Mouse (Mus musculus) heart, embryonic 12.5 days (tissue): ENCODE measurements around the gene Slc16a10. TPM values are rescaled to one million over a fixed set of nuclear protein-coding genes. Genes with fewer than 3 reads are reported as not detected.

Experiments used
- ATAC-seq: fragments of 200-750 bp; cut with Nextera tagmentation; 2 replicates; pipeline ENCODE4 v1.8.0; 2017; ENCODE audit warnings: moderate TSS enrichment, moderate library complexity; ENCODE audit not compliant: insufficient number of reproducible peaks, low FRiP score
- H3K27ac ChIP-seq: fragments of 300-500 bp; sonication (generic); 2 replicates; pipeline ENCODE4 v1.5.1; 2016; ENCODE audit warnings: mild to moderate bottlenecking, moderate library complexity; ENCODE audit not compliant: poor library complexity, severe bottlenecking
- H3K27me3 ChIP-seq: fragments of 300-500 bp; sonication (generic); replicated peaks from 2 replicates; pipeline ENCODE4 v1.6.1; 2016; ENCODE audit warnings: mild to moderate bottlenecking, moderate library complexity
- H3K36me3 ChIP-seq: fragments of 300-500 bp; sonication (generic); 2 replicates; pipeline ENCODE4 v1.6.1; 2016; ENCODE audit warnings: mild to moderate bottlenecking, moderate library complexity
- H3K4me1 ChIP-seq: fragments of 300-500 bp; sonication (generic); replicated peaks from 2 replicates; pipeline ENCODE4 v1.6.1; 2016; ENCODE audit warnings: mild to moderate bottlenecking
- H3K4me2 ChIP-seq: fragments of 300-500 bp; sonication (generic); 2 replicates; pipeline ENCODE4 v1.6.1; 2016; ENCODE audit warnings: mild to moderate bottlenecking, moderate library complexity
- H3K4me3 ChIP-seq: fragments of 300-500 bp; sonication (generic); 2 replicates; pipeline ENCODE4 v1.5.1; 2016; ENCODE audit warnings: mild to moderate bottlenecking
- H3K9ac ChIP-seq: fragments of 300-500 bp; sonication (generic); 2 replicates; pipeline ENCODE4 v1.6.1; 2016; ENCODE audit warnings: mild to moderate bottlenecking, moderate library complexity
- H3K9me3 ChIP-seq: fragments of 300-500 bp; sonication (generic); replicated peaks from 2 replicates; pipeline ENCODE4 v1.6.1; 2016; ENCODE audit warnings: mild to moderate bottlenecking, moderate library complexity
- WGBS: fragments of 180-500 bp; shearing (Covaris S2); methylation state at CpG from one replicate; pipeline ENCODE4 v1.1.7; 2016; 5-methylcytosine and 5-hydroxymethylcytosine counted together
- polyA plus RNA-seq: library from polyadenylated mRNA; unstranded; fragments of >200 nt; fragmentation: Nextera tagmentation; extraction: Ambion mirVana; gene quantifications from 2 replicates; pipeline ENCODE4 v1.2.1, GENCODE M21; 2016

Gene Slc16a10
- polyA plus RNA-seq, 1 experiment from 2014 or later: 22.5 TPM

DNA sequence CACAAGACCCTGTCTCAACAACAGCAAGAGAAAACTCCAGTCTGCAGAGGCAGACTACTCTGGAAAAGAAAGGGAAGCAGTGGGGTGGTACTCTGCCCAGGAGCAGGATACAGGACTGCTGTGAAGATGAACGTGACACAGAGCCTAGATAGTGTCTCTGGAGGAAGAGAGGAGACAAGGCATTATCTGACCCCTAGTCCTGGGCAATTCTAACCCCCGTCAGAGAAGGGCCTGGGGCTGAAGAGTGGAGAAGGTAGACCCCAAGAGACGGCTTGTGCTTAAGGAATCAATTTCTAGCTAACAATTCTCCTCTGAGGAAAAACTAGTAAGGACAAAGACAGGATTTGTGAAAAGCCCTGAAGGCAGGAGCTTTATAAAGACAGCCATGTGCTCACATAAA is 76.7 kb downstream of the Slc16a10 start:
- whole genome bisulfite sequencing: 41% methylated on average over 3 of the region's 3 CpGs
- no peak overlapping the region for H3K27ac ChIP-seq
- H3K9ac ChIP-seq: no peak overlapping the region

GRCm38 (mm10) chr10:40063291-40063890 is 78.7 kb downstream of the Slc16a10 start:
- no peak overlapping the region for H3K9ac ChIP-seq
- WGBS: 34% methylated on average over 5 of the region's 5 CpGs
- H3K4me1 ChIP-seq: peaks cover 4% of the 10 kb centered on the region
- no peaks in the 10 kb centered on the region for H3K27me3 ChIP-seq
- ATAC-seq: no peak
- H3K27ac ChIP-seq: no peak overlapping the region
- no peak overlapping the region for H3K4me3 ChIP-seq
- no peaks in the 10 kb centered on the region for H3K9me3 ChIP-seq
- no peaks in the 10 kb centered on the region for H3K36me3 ChIP-seq
- no peak overlapping the region for H3K4me2 ChIP-seq

More for the DNA sequence above, 76.7 kb downstream of the Slc16a10 start:
- Histone ChIP-seq H3K36me3 (no peaks in the 10 kb centered on the region), H3K4me1 (peaks cover 20% of the 10 kb centered on the region), H3K4me3 (no peak overlapping the region), H3K9me3 (no peaks in the 10 kb centered on the region), H3K27me3 (no peaks in the 10 kb centered on the region), H3K4me2 (no peak overlapping the region)
- no peak for ATAC-seq

DNA sequence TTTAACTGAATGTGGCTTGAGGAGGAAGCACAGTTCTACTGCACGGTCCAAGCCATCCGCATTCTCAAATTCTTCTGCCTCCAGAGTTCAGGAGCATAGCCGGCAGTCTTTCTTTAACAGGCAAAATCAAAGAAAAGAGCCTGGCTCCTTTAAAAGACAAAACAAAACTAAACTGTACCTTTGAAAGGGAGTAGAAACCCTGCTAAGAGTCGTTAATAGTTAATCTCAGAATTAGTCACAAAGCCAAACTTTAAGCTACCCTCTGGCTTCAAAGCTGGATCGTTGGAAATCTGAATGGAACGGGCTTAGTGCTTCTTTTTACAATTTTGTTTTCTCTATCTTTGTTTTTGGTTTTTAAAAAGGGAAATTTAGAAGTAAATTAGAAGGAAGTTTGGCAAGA is 79.2 kb downstream of the Slc16a10 start:
- Histone ChIP-seq H3K27me3 (no peaks in the 10 kb centered on the region), H3K36me3 (no peaks in the 10 kb centered on the region), H3K9me3 (no peaks in the 10 kb centered on the region), H3K27ac (no peak overlapping the region), H3K4me3 (no peak overlapping the region), H3K9ac (no peak overlapping the region), H3K4me1 (no peaks in the 10 kb centered on the region; the same call in 1 of the 2 replicates), H3K4me2 (no peak overlapping the region)
- no peak for ATAC-seq
- whole genome bisulfite sequencing: 72% methylated on average over 6 of the region's 6 CpGs

DNA sequence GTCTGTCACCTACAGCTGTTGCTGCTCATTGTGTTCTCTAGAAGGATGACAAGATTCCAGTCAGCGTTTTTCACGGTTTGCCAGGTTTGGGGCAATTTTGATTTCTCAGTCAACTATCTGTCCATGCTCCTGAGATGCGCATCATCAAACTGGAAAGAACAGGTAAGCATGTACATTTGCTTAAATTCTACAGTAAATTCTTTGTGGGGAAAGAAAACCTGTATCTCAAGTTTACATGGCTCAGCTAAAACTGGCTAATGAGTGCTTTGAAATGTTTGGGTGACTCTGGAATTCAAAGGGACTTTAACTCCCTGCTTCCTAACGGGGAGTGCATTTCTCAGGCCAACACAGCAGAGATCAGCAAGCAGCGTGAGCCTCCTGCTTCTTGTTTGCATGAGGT is 80.1 kb downstream of the Slc16a10 start:
- Histone ChIP-seq H3K36me3 (no peaks in the 10 kb centered on the region), H3K4me2 (no peak overlapping the region), H3K9me3 (no peaks in the 10 kb centered on the region), H3K27ac (no peak overlapping the region), H3K4me1 (no peaks in the 10 kb centered on the region), H3K9ac (no peak overlapping the region), H3K27me3 (no peaks in the 10 kb centered on the region), H3K4me3 (no peak overlapping the region)
- ATAC-seq: no peak
- 83% methylated on average over 5 of the region's 5 CpGs for WGBS

DNA sequence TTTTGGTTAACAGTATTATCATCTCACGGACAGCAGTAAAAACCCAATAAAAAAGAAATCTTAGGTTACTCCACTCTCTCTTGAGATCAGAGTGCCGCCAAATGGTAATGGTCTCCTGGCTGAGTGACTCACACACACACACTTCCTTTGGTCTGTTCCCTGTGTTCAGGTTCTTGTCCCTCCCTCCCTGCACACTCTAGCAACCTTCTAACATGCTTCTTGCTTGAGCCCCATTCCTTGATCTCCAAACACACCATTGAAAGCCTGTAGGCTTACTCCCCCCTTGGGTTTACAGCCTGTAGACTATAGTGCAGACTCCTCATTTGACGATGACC is 83.3 kb downstream of the Slc16a10 start:
- no peak overlapping the region for H3K4me2 ChIP-seq
- no peaks in the 10 kb centered on the region for H3K9me3 ChIP-seq
- H3K36me3 ChIP-seq: peaks cover 4% of the 10 kb centered on the region; the same call in 1 of the 2 replicates
- no peak for ATAC-seq
- no peaks in the 10 kb centered on the region for H3K27me3 ChIP-seq
- no peaks in the 10 kb centered on the region for H3K4me1 ChIP-seq
- 75% methylated on average over 3 of the region's 3 CpGs for WGBS
- H3K4me3 ChIP-seq: no peak overlapping the region
- no peak overlapping the region for H3K9ac ChIP-seq
- H3K27ac ChIP-seq: no peak overlapping the region

DNA sequence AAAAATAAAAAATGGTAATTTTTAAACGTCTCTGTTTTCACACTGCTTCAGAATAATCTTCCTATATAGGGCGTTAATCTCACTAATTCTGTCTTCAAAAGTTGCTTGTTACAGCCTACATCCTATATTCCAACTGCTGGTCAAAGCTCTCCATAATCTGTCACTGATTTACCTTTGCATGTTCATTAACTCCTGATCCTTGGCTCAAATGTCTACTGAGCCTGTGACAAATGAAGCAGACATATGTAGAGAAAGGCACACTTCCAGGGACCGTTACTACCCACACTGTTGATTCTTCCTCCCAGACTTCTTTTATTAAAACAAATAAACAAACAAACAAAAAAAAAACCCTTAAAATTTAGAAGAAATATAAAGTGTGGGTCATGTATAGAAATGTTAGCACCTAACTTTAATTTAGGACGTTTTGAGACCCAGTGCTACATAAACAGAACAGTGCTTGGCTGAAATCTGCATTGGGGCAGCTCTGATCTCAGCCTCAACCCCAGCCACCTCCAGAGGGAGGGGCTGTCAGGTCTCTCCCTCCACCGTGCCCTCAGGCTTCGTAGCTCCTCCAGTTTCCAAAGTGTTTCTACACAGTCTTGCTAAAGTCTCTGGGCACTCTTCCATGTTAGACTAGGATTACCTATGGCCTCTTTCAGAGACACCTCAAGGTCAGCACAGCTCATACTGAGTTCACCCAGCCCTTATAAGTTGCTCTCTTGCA is 83.8 kb downstream of the Slc16a10 start:
- Histone ChIP-seq H3K27me3 (no peaks in the 10 kb centered on the region), H3K4me2 (no peak overlapping the region), H3K9ac (no peak overlapping the region), H3K4me3 (no peak overlapping the region), H3K27ac (no peak overlapping the region), H3K9me3 (no peaks in the 10 kb centered on the region), H3K4me1 (no peaks in the 10 kb centered on the region), H3K36me3 (peaks cover 4% of the 10 kb centered on the region; the same call in 1 of the 2 replicates)
- 56% methylated on average over 6 of the region's 6 CpGs for WGBS
- ATAC-seq: no peak

DNA sequence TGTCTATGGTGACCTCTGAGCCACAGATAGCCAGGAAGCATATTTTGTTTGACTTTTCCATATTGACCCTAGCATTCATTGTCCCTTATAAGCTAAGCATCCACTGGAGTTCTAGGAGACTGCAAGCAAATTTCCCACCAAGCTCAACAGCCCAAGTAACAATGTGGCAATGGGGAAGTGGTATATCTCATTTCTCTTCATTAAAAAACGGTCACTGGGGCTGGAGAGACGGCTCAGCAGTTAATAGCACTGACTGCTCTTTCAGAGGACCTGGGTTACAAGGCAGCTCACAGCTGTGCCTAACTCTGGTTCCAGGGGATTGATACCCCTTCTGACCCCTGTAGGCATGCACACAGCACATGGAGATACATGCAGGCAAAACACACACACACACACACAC is 84.4 kb downstream of the Slc16a10 start:
- 68% methylated on average over 2 of the region's 2 CpGs for WGBS
- no peak for ATAC-seq

DNA sequence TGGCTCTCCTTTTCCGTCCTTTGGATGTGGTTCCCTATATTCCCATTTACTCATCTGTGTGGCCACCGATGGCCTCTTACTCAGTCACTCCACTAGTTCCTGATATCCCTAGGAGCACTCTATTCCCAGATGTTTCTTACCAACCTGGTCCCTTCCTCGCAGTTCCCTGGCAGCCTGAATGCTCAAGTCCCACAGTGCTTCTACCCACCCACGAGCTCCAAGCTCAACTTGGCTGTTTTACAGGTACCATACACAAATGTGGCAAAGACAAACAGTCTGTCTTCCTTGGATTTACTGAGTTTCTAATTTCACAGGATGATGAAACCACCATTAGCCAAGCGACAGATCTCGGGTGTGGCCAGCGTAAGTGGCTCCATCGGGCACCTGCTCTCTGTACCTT is 87.6 kb downstream of the Slc16a10 start:
- Histone ChIP-seq H3K9me3 (no peaks in the 10 kb centered on the region), H3K27ac (no peak overlapping the region), H3K4me3 (no peak overlapping the region), H3K4me2 (no peak overlapping the region), H3K4me1 (no peaks in the 10 kb centered on the region), H3K9ac (no peak overlapping the region), H3K36me3 (peaks cover 10% of the 10 kb centered on the region; the same call in 1 of the 2 replicates), H3K27me3 (no peaks in the 10 kb centered on the region)
- no peak for ATAC-seq
- 92% methylated on average over 8 of the region's 8 CpGs for WGBS

More for the DNA sequence above, 84.4 kb downstream of the Slc16a10 start:
- Histone ChIP-seq H3K36me3 (peaks cover 4% of the 10 kb centered on the region; the same call in 1 of the 2 replicates), H3K27ac (no peak overlapping the region), H3K9ac (no peak overlapping the region), H3K4me3 (no peak overlapping the region), H3K4me2 (no peak overlapping the region), H3K9me3 (no peaks in the 10 kb centered on the region), H3K4me1 (no peaks in the 10 kb centered on the region), H3K27me3 (no peaks in the 10 kb centered on the region)

DNA sequence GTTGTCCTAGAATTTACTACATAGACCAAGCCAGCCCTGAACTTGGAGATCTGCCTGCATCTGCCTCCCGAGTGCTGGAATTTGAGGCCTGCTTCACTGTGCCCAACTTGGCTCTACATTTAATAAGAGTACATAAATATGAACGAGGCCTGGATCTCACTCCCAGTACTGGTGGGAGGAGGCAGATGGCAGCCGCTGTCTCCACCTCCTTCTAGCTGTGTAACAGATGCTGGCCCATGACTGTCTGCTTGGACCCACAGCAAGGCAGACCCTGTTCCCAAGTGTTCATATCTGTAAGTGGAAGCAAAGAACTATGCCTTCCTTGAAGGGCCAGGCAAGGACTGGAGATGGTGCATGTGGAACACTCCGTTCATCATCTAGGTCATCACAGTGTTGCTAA is 88.2 kb downstream of the Slc16a10 start:
- H3K9ac ChIP-seq: no peak overlapping the region
- no peaks in the 10 kb centered on the region for H3K4me1 ChIP-seq
- H3K36me3 ChIP-seq: peaks cover 10% of the 10 kb centered on the region; the same call in 1 of the 2 replicates
- H3K9me3 ChIP-seq: no peaks in the 10 kb centered on the region
- H3K4me2 ChIP-seq: no peak overlapping the region
- no peak overlapping the region for H3K4me3 ChIP-seq
- no peak for ATAC-seq
- H3K27ac ChIP-seq: no peak overlapping the region
- 92% methylated on average over 4 of the region's 4 CpGs for WGBS
- H3K27me3 ChIP-seq: no peaks in the 10 kb centered on the region

- Histone ChIP-seq H3K4me2 (no peak overlapping the region), H3K9me3 (no peaks in the 10 kb centered on the region), H3K4me1 (no peaks in the 10 kb centered on the region), H3K27ac (no peak overlapping the region), H3K36me3 (peaks cover 10% of the 10 kb centered on the region; the same call in 1 of the 2 replicates), H3K9ac (no peak overlapping the region), H3K27me3 (no peaks in the 10 kb centered on the region), H3K4me3 (no peak overlapping the region)
- 69% methylated on average over 3 of the region's 3 CpGs for WGBS
- no peak for ATAC-seq
These were observed 88.7 kb downstream of the Slc16a10 start for GRCm38 (mm10) chr10:40053257-40053895.

GRCm38 (mm10) chr10:40051997-40052396 is 90.1 kb downstream of the Slc16a10 start:
- H3K9me3 ChIP-seq: no peaks in the 10 kb centered on the region
- no peaks in the 10 kb centered on the region for H3K4me1 ChIP-seq
- H3K4me3 ChIP-seq: no peak overlapping the region
- no peak overlapping the region for H3K4me2 ChIP-seq
- WGBS: 77% methylated on average over 3 of the region's 3 CpGs
- ATAC-seq: no peak
- H3K27ac ChIP-seq: no peak overlapping the region
- peaks cover 10% of the 10 kb centered on the region; the same call in 1 of the 2 replicates for H3K36me3 ChIP-seq
- H3K9ac ChIP-seq: no peak overlapping the region
- H3K27me3 ChIP-seq: no peaks in the 10 kb centered on the region
